ENCODE assay signal across 29 mouse cellular contexts in genomic region chr2:49967748-49968147, GRCm38 (mm10).
A peak's percentile ranks its signal among the peaks of the same experiment; 100 is the strongest.
DNase-seq lines count a peak whose midpoint lies in the region; ATAC-seq and TF ChIP-seq lines count a peak whose summit lies in the region.
"Had no signal": no experiment of that assay in that cellular context is flagged by ENCODE, and none has a peak within 500 bp of the region (broad histone marks: within the 10 kb centered on the region; RNA-seq: fewer than 3 reads in every experiment).

No protein-coding gene starts in this region.

- H3K27me3 ChIP-seq in forebrain, embryonic 10.5 days (ENCODE audit: poor library complexity, severe bottlenecking), result no peaks in the 10 kb centered on the region
- H3K27me3 ChIP-seq in forebrain, embryonic 15.5 days, result no peaks in the 10 kb centered on the region
- H3K27me3 ChIP-seq in midbrain, postnatal 0 days (ENCODE audit: insufficient read depth, low read length), result no peaks in the 10 kb centered on the region
- H3K27me3 ChIP-seq in midbrain, embryonic 15.5 days (replicated peaks), result no peaks in the 10 kb centered on the region
- no peaks in the 10 kb centered on the region for H3K27me3 ChIP-seq in neural tube, embryonic 15.5 days (replicated peaks)
- H3K27me3 ChIP-seq: CH12.LX; embryonic facial prominence, embryonic 15.5 days; heart, embryonic 12.5 days; hindbrain, embryonic 13.5 days; limb, embryonic 13.5 days had no signal

- H3K4me3 ChIP-seq in forebrain, embryonic 10.5 days, result no peak overlapping the region
- H3K4me3 ChIP-seq in forebrain, embryonic 15.5 days, result no peak overlapping the region
- no peak overlapping the region for H3K4me3 ChIP-seq in midbrain, postnatal 0 days (ENCODE audit: low read depth, low read length)
- no peak overlapping the region for H3K4me3 ChIP-seq in midbrain, embryonic 15.5 days
- H3K4me3 ChIP-seq in neural tube, embryonic 15.5 days (replicated peaks), result no peak overlapping the region
- H3K4me3 ChIP-seq: embryonic facial prominence, embryonic 15.5 days; gastrocnemius, adult 2 months; heart, adult 2 months; heart, embryonic 12.5 days; hindbrain, embryonic 13.5 days; limb, embryonic 13.5 days had no signal

- ATAC-seq in forebrain, embryonic 15.5 days (replicated peaks), result no peak
- ATAC-seq in midbrain, postnatal 0 days (ENCODE audit: low FRiP score), result no peak
- ATAC-seq in midbrain, embryonic 15.5 days (replicated peaks), result no peak
- ATAC-seq in neural tube, embryonic 15.5 days (ENCODE audit: low FRiP score), result no peak
- no peak for ATAC-seq in megakaryocyte, adult 5-6 weeks (ENCODE audit: poor library complexity, severe bottlenecking)
- ATAC-seq: activated CD4-positive, CD25-positive, alpha-beta regulatory T cell, adult 4 months; intestine, embryonic 16.5 days had no signal

- no peaks in the 10 kb centered on the region for H3K9me3 ChIP-seq in forebrain, embryonic 10.5 days
- no peaks in the 10 kb centered on the region for H3K9me3 ChIP-seq in forebrain, embryonic 15.5 days
- H3K9me3 ChIP-seq in midbrain, postnatal 0 days (ENCODE audit: low read length), result no peaks in the 10 kb centered on the region
- H3K9me3 ChIP-seq in midbrain, embryonic 15.5 days, result no peaks in the 10 kb centered on the region
- no peaks in the 10 kb centered on the region for H3K9me3 ChIP-seq in neural tube, embryonic 15.5 days (replicated peaks)
- H3K9me3 ChIP-seq: embryonic facial prominence, embryonic 15.5 days; hindbrain, embryonic 13.5 days had no signal

- DNase-seq in adrenal gland, adult (ENCODE audit: inconsistent age in 2 of 2, low spot score in 1 of 2), result peak; percentile 23 to 72
- no peak for DNase-seq in adrenal gland, postnatal 10 days
- no peak for DNase-seq in forebrain, embryonic 10.5 days (ENCODE audit: extremely low spot score, low spot score)
- peak; percentile 14 for DNase-seq in midbrain, postnatal 0 days (ENCODE audit: low spot score)
- DNase-seq: cerebellum, adult 18-20 months; cerebellum, postnatal 10 days; gastrocnemius, adult 2 months; gastrocnemius, postnatal 36 days; heart, adult 2 months; heart, postnatal 4 days; kidney, adult 8-10 months; kidney, postnatal 4 days; right cerebral cortex, adult 18-20 months; spleen, adult 18-20 months; thymus, postnatal 25 days had no signal

- peak overlapping the region; percentile 35; the same call in 1 of the 2 replicates for H3K27ac ChIP-seq in forebrain, embryonic 10.5 days
- no peak overlapping the region for H3K27ac ChIP-seq in forebrain, embryonic 15.5 days (replicated peaks)
- H3K27ac ChIP-seq in midbrain, postnatal 0 days (ENCODE audit: low read depth, low read length), result no peak overlapping the region
- H3K27ac ChIP-seq in midbrain, embryonic 15.5 days, result no peak overlapping the region
- no peak overlapping the region for H3K27ac ChIP-seq in neural tube, embryonic 15.5 days (replicated peaks)
- H3K27ac ChIP-seq: embryonic facial prominence, embryonic 15.5 days; gastrocnemius, adult 2 months; heart, adult 2 months; hindbrain, embryonic 13.5 days; kidney, postnatal 0 days; limb, embryonic 13.5 days had no signal

- H3K4me2 ChIP-seq in forebrain, embryonic 15.5 days (replicated peaks), result no peak overlapping the region
- H3K4me2 ChIP-seq in midbrain, postnatal 0 days (ENCODE audit: low read depth, low read length, poor library complexity, severe bottlenecking), result no peak overlapping the region
- no peak overlapping the region for H3K4me2 ChIP-seq in midbrain, embryonic 15.5 days
- H3K4me2 ChIP-seq in neural tube, embryonic 15.5 days, result no peak overlapping the region
- H3K4me2 ChIP-seq: embryonic facial prominence, embryonic 15.5 days; heart, embryonic 12.5 days; hindbrain, embryonic 13.5 days; limb, embryonic 13.5 days; liver, embryonic 11.5 days; midbrain, embryonic 11.5 days had no signal

- TF ChIP-seq CTCF in midbrain, postnatal 0 days (IDR thresholded peaks at IDR 0.05), result no peak

- no peak overlapping the region for H3K9ac ChIP-seq in forebrain, embryonic 15.5 days (replicated peaks)
- H3K9ac ChIP-seq in midbrain, postnatal 0 days (replicated peaks; ENCODE audit: low read length, poor library complexity, severe bottlenecking), result no peak overlapping the region
- no peak overlapping the region for H3K9ac ChIP-seq in midbrain, embryonic 15.5 days
- H3K9ac ChIP-seq in neural tube, embryonic 15.5 days (replicated peaks), result no peak overlapping the region
- H3K9ac ChIP-seq: embryonic facial prominence, embryonic 15.5 days; heart, embryonic 12.5 days; hindbrain, embryonic 13.5 days; limb, embryonic 13.5 days had no signal

- no peaks in the 10 kb centered on the region for H3K36me3 ChIP-seq in forebrain, embryonic 10.5 days (replicated peaks)
- no peaks in the 10 kb centered on the region for H3K36me3 ChIP-seq in forebrain, embryonic 15.5 days
- H3K36me3 ChIP-seq in midbrain, postnatal 0 days (ENCODE audit: insufficient read depth, low read length), result no peaks in the 10 kb centered on the region
- H3K36me3 ChIP-seq in midbrain, embryonic 15.5 days (replicated peaks), result no peaks in the 10 kb centered on the region
- H3K36me3 ChIP-seq in neural tube, embryonic 15.5 days, result no peaks in the 10 kb centered on the region
- H3K36me3 ChIP-seq: embryonic facial prominence, embryonic 15.5 days; heart, embryonic 12.5 days; hindbrain, embryonic 13.5 days; limb, embryonic 13.5 days had no signal

- peaks cover 9% of the 10 kb centered on the region; the same call in 1 of the 2 replicates for H3K4me1 ChIP-seq in forebrain, embryonic 10.5 days
- peaks cover 5% of the 10 kb centered on the region for H3K4me1 ChIP-seq in forebrain, embryonic 15.5 days
- H3K4me1 ChIP-seq in midbrain, postnatal 0 days (ENCODE audit: insufficient read depth, low read length), result no peaks in the 10 kb centered on the region
- H3K4me1 ChIP-seq in midbrain, embryonic 15.5 days, result no peaks in the 10 kb centered on the region
- no peaks in the 10 kb centered on the region for H3K4me1 ChIP-seq in neural tube, embryonic 15.5 days
- H3K4me1 ChIP-seq: embryonic facial prominence, embryonic 15.5 days; heart, embryonic 12.5 days; limb, embryonic 13.5 days had no signal

- 69% methylated on average over 3 of the region's 3 CpGs for WGBS in forebrain, embryonic 10.5 days
- WGBS in forebrain, embryonic 15.5 days, result 17% methylated on average over 3 of the region's 3 CpGs
- WGBS in midbrain, postnatal 0 days, result 52% methylated on average over 3 of the region's 3 CpGs
- WGBS in midbrain, embryonic 15.5 days, result 56% methylated on average over 3 of the region's 3 CpGs
- WGBS in neural tube, embryonic 15.5 days, result 54% methylated on average over 3 of the region's 3 CpGs

Comparison
In these comparisons a context has a peak if more than half of its experiments do, and no peak if none do; other contexts are left out.
1. DNase-seq: peak in adrenal gland, adult (2 of 2) and midbrain, postnatal 0 days (single experiment); none in adrenal gland, postnatal 10 days (single experiment) and forebrain, embryonic 10.5 days (single experiment).